Mouse (Mus musculus) A20 (cell line): Measurements from ENCODE around the gene BC100530.
A peak's percentile ranks its signal among the peaks of the same experiment; 100 is the strongest.
"Not testable (repeated sequence)": the region's sequence is repeated elsewhere in the genome, so short reads cannot be mapped to it uniquely, and the experiment has no call there.

Experiments
- DNase-seq: peaks from one replicate; pipeline ENCODE4 v3.0.0-alpha.2; 2011; ENCODE audit warnings: low read depth, low spot score

The BC100530 gene

GRCm38 (mm10) chr16:36367648-36368047 lies at the start of gene BC100530:
TSS of gene BC100530 (minus strand) at chr16:36367748.
- not testable (repeated sequence) for DNase-seq

- DNase-seq, result no peak
Observed at GRCm38 (mm10) chr16:36408357-36408756, 40.8 kb upstream of the BC100530 start, which contains the start of gene Stfa2. TSS of gene Stfa2 (minus strand) at chr16:36408457.

GRCm38 (mm10) chr16:36389060-36389459 lies 21.5 kb upstream of the BC100530 start:
- no peak for DNase-seq

GRCm38 (mm10) chr16:36337171-36337570 lies 30.4 kb downstream of the BC100530 start:
- DNase-seq, result no peak

GRCm38 (mm10) chr16:36334232-36334631 lies 33.3 kb downstream of the BC100530 start, which contains the start of gene BC117090:
TSS of gene BC117090 (minus strand) at chr16:36334332.
- DNase-seq, result peak; percentile 0

GRCm38 (mm10) chr16:36319286-36319685 lies 48.3 kb downstream of the BC100530 start:
- DNase-seq, result no peak

GRCm38 (mm10) chr16:36316111-36316510 lies 51.4 kb downstream of the BC100530 start:
- not testable (repeated sequence) for DNase-seq
